Mouse (Mus musculus): ENCODE results near the gene BC025920. TPM values are rescaled to one million over a fixed set of nuclear protein-coding genes. Genes with fewer than 3 reads are reported as not detected.

BC025920 gene
- total and polyA plus RNA-seq, 2 experiments from 2014 or later = 0.44 to 1.7 TPM

- H3K36me3 ChIP-seq (replicated peaks; ENCODE audit: control insufficient read depth, insufficient read depth, low read length) = no peaks in the 10 kb centered on the region
- TF ChIP-seq CTCF (IDR thresholded peaks at IDR 0.05; ENCODE audit: low read depth) (no peak), EP300 (IDR thresholded peaks at IDR 0.05; ENCODE audit: low read depth) (0 out of 2 replicates have a peak, but pooled peaks have one; percentile 60)
- no peak within 1 kb of the TSS for H3K9ac ChIP-seq (replicated peaks; ENCODE audit: low read depth, low read length)
- H3K9me3 ChIP-seq (replicated peaks; ENCODE audit: control insufficient read depth, low read length) = no peaks in the 10 kb centered on the region
- H3K4me3 ChIP-seq (ENCODE audit: low read depth, low read length) = peak within 1 kb of the TSS; percentile 32
- H3K27ac ChIP-seq (ENCODE audit: low read depth) = peak within 1 kb of the TSS; percentile 54
- H3K4me2 ChIP-seq (ENCODE audit: low read depth, low read length) = peak within 1 kb of the TSS; percentile 57
- ATAC-seq (ENCODE audit: insufficient read depth, low read depth) (peak; percentile 83), DNase-seq (ENCODE audit: low spot score) (peak; percentile 88)
- WGBS = under 1% methylated on average over 28 of the region's 28 CpGs
- H3K4me1 ChIP-seq (ENCODE audit: control insufficient read depth, insufficient read depth) = peaks cover 39% of the 10 kb centered on the region
- 0 out of 2 replicates have a peak, but pooled peaks cover 1% of the 10 kb centered on the region for H3K27me3 ChIP-seq (ENCODE audit: control insufficient read depth, insufficient read depth, low read length)
These were observed 5.3 kb upstream of the BC025920 start, which contains the start of gene Tle6 for GRCm38 (mm10) chr10:81600738-81601203. Gene Tle6 (minus strand): TSS chr10:81601073.

GRCm38 (mm10) chr10:81601396-81601905, 4.6 kb upstream of the BC025920 start:
- Histone ChIP-seq H3K9ac (replicated peaks; ENCODE audit: low read depth, low read length) (no peak overlapping the region), H3K9me3 (replicated peaks; ENCODE audit: control insufficient read depth, low read length) (no peaks in the 10 kb centered on the region), H3K27me3 (ENCODE audit: control insufficient read depth, insufficient read depth, low read length) (no peaks in the 10 kb centered on the region), H3K27ac (ENCODE audit: low read depth) (no peak overlapping the region), H3K4me1 (ENCODE audit: control insufficient read depth, insufficient read depth) (peaks cover 33% of the 10 kb centered on the region), H3K4me2 (ENCODE audit: low read depth, low read length) (peak overlapping the region; percentile 57), H3K4me3 (ENCODE audit: low read depth, low read length) (peak overlapping the region; percentile 32), H3K36me3 (replicated peaks; ENCODE audit: control insufficient read depth, insufficient read depth, low read length) (no peaks in the 10 kb centered on the region)
- TF ChIP-seq CTCF (IDR thresholded peaks at IDR 0.05; ENCODE audit: low read depth) (no peak), EP300 (IDR thresholded peaks at IDR 0.05; ENCODE audit: low read depth) (no peak)
- ATAC-seq (ENCODE audit: insufficient read depth, low read depth) (no peak), DNase-seq (ENCODE audit: low spot score) (no peak)
- 42% methylated on average over 7 of the region's 7 CpGs for WGBS

DNA sequence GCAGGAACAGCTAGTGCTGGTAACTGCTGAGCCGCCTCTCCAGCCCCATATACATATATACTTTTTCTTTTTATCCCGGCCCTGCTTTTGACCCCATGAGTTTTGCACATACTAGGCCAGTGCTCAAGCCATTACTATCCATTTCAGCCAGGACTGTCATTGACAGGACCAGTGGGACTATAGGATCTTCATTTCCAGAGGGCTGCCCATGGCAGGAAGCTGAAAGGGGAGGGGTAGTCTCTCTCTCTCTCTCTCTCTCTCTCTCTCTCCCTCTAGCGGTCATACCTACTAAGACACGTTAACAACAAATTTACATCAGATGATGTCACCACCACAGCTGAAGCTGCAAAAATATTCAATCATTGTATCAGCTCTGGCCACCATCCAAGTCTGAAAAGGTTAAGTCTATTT, 3.3 kb upstream of the BC025920 start:
- Histone ChIP-seq H3K4me1 (ENCODE audit: control insufficient read depth, insufficient read depth) (peaks cover 25% of the 10 kb centered on the region), H3K36me3 (replicated peaks; ENCODE audit: control insufficient read depth, insufficient read depth, low read length) (no peaks in the 10 kb centered on the region), H3K27ac (ENCODE audit: low read depth) (peak overlapping the region; percentile 22; the same call in 1 of the 2 replicates), H3K4me3 (ENCODE audit: low read depth, low read length) (no peak overlapping the region), H3K9ac (replicated peaks; ENCODE audit: low read depth, low read length) (no peak overlapping the region), H3K27me3 (ENCODE audit: control insufficient read depth, insufficient read depth, low read length) (no peaks in the 10 kb centered on the region), H3K4me2 (ENCODE audit: low read depth, low read length) (no peak overlapping the region), H3K9me3 (replicated peaks; ENCODE audit: control insufficient read depth, low read length) (no peaks in the 10 kb centered on the region)
- no peak for ATAC-seq (ENCODE audit: insufficient read depth, low read depth)
- DNase-seq (ENCODE audit: low spot score) = peak; percentile 91
- no peak for TF ChIP-seq EP300 (IDR thresholded peaks at IDR 0.05; ENCODE audit: low read depth)
- TF ChIP-seq CTCF (IDR thresholded peaks at IDR 0.05; ENCODE audit: low read depth) = peak; percentile 73
- WGBS = 20% methylated on average over 4 of the region's 4 CpGs

DNA sequence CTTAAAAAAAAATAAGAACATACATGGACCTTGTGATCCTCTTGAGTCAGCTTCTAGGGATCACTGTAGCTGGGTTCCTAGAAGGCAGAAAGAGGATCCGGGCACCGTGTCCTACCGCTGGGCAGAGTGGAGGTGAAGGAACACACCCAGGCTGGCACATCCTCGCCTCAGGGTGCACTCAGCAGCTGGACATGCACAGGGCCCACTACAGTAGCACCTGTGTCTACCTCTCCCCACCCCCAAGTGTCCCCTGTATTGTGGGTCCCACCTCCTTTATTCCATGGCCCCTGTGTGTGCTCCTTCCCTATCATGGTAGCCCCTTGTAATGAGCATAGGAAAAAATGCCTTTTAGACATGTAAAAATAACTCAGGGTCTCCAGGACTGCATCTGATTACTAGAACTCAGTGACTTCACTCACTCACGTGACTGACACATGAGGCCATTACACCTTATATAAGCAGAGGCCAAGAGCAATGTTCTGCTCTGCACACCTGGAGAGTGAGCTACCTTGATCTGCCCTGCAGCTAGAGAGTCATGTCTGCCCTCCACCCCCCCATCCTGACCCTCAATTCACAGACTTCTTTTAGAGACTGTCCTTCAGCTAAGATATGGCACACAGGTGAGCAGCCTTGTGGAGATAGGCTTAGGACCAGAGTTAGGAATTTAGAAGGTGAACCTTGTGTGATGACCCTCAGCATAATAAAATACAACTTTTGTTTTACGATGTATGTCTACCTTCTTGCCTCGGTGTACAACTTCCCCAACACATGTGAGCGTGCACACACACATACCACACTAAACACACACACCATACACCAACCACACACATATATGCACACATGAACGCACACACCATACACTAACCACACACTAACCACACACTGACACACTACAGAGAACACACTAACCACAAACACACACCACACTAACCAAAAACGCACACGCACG, 1.8 kb upstream of the BC025920 start:
- WGBS = 69% methylated on average over 12 of the region's 12 CpGs
- TF ChIP-seq CTCF (IDR thresholded peaks at IDR 0.05; ENCODE audit: low read depth) (no peak), EP300 (IDR thresholded peaks at IDR 0.05; ENCODE audit: low read depth) (no peak)
- no peaks in the 10 kb centered on the region for H3K36me3 ChIP-seq (replicated peaks; ENCODE audit: control insufficient read depth, insufficient read depth, low read length)
- no peak overlapping the region for H3K4me3 ChIP-seq (ENCODE audit: low read depth, low read length)
- peak overlapping the region; percentile 78 for H3K4me2 ChIP-seq (ENCODE audit: low read depth, low read length)
- no peak overlapping the region for H3K9ac ChIP-seq (replicated peaks; ENCODE audit: low read depth, low read length)
- ATAC-seq (ENCODE audit: insufficient read depth, low read depth) (no peak), DNase-seq (ENCODE audit: low spot score) (no peak)
- peaks cover 20% of the 10 kb centered on the region for H3K4me1 ChIP-seq (ENCODE audit: control insufficient read depth, insufficient read depth)
- H3K27me3 ChIP-seq (ENCODE audit: control insufficient read depth, insufficient read depth, low read length) = no peaks in the 10 kb centered on the region
- no peaks in the 10 kb centered on the region for H3K9me3 ChIP-seq (replicated peaks; ENCODE audit: control insufficient read depth, low read length)
- no peak overlapping the region for H3K27ac ChIP-seq (ENCODE audit: low read depth)

- H3K36me3 ChIP-seq (replicated peaks; ENCODE audit: control insufficient read depth, insufficient read depth, low read length) = no peaks in the 10 kb centered on the region
- H3K9me3 ChIP-seq (replicated peaks; ENCODE audit: control insufficient read depth, low read length) = no peaks in the 10 kb centered on the region
- ATAC-seq (ENCODE audit: insufficient read depth, low read depth) (peak; percentile 36), DNase-seq (ENCODE audit: low spot score) (peak; percentile 87)
- no peak for TF ChIP-seq EP300 (IDR thresholded peaks at IDR 0.05; ENCODE audit: low read depth)
- peak; percentile 89 for TF ChIP-seq CTCF (IDR thresholded peaks at IDR 0.05; ENCODE audit: low read depth)
- peaks cover 17% of the 10 kb centered on the region for H3K4me1 ChIP-seq (ENCODE audit: control insufficient read depth, insufficient read depth)
- WGBS = 17% methylated on average over 29 of the region's 29 CpGs
- peak overlapping the region; percentile 84 for H3K27ac ChIP-seq (ENCODE audit: low read depth)
- no peak overlapping the region for H3K9ac ChIP-seq (replicated peaks; ENCODE audit: low read depth, low read length)
- H3K27me3 ChIP-seq (ENCODE audit: control insufficient read depth, insufficient read depth, low read length) = no peaks in the 10 kb centered on the region
- H3K4me2 ChIP-seq (ENCODE audit: low read depth, low read length) = peak overlapping the region; percentile 78
- H3K4me3 ChIP-seq (ENCODE audit: low read depth, low read length) = peak overlapping the region; percentile 37
These were observed 953 bp upstream of the BC025920 start for GRCm38 (mm10) chr10:81604968-81605665.

All from heart, postnatal 0 days (tissue).